Mouse (Mus musculus) myocyte (in vitro differentiated cells): ENCODE data around the gene Lrrc42. TPM values are rescaled to one million over a fixed set of nuclear protein-coding genes. Genes with fewer than 3 reads are reported as not detected.

Experiments used
- H3K27me3 ChIP-seq: one replicate; pipeline ENCODE4 v1.6.1; 2011; ENCODE audit not compliant: control insufficient read depth, insufficient read depth, insufficient read length
- H3K36me3 ChIP-seq: one replicate; pipeline ENCODE4 v1.6.1; 2011; ENCODE audit not compliant: control insufficient read depth, insufficient read depth
- H3K4me2 ChIP-seq: one replicate; pipeline ENCODE4 v1.6.1; 2011; ENCODE audit warnings: low read depth, control low read depth
- H3K4me3 ChIP-seq: one replicate; pipeline ENCODE4 v1.5.1; 2011; ENCODE audit warnings: mild to moderate bottlenecking, control low read depth, moderate library complexity
- H3K79me2 ChIP-seq: one replicate; pipeline ENCODE4 v1.6.1; 2011; ENCODE audit not compliant: control insufficient read depth, insufficient read depth
- H3ac ChIP-seq: one replicate; pipeline ENCODE4 v1.6.1; 2011; ENCODE audit not compliant: control insufficient read depth, insufficient read length
- CEBPB ChIP-seq: IDR thresholded peaks from 2 replicates; pipeline ENCODE4 v1.6.1; 2011; ENCODE audit warnings: mild to moderate bottlenecking, moderate library complexity; ENCODE audit not compliant: poor library complexity, insufficient read depth, severe bottlenecking
- E2F4 ChIP-seq: IDR thresholded peaks from one replicate; pipeline ENCODE4 v1.6.1; 2011; ENCODE audit warnings: mild to moderate bottlenecking, control low read depth, moderate library complexity; ENCODE audit not compliant: insufficient read depth
- MAX ChIP-seq: IDR thresholded peaks from one replicate; pipeline ENCODE4 v1.6.1; 2011; ENCODE audit warnings: low read depth, mild to moderate bottlenecking, control low read depth
- MYOD1 ChIP-seq, 3 experiments: IDR thresholded peaks; one replicate each; pipeline ENCODE4 v1.6.1; 2011; ENCODE audit warnings: control low read depth in 2 of 3, low read depth in 2 of 3, mild to moderate bottlenecking in 2 of 3, moderate library complexity in 1 of 3; ENCODE audit not compliant: insufficient read length in 2 of 3, control insufficient read depth in 1 of 3
- MYOG ChIP-seq, 3 experiments: IDR thresholded peaks; one replicate each; pipeline ENCODE4 v1.6.1; 2011; ENCODE audit warnings: control low read depth in 2 of 3, low read depth in 2 of 3, mild to moderate bottlenecking in 2 of 3; ENCODE audit not compliant: insufficient read length in 2 of 3, control insufficient read depth in 1 of 3, insufficient read depth in 1 of 3
- POLR2A ChIP-seq: IDR thresholded peaks from one replicate; pipeline ENCODE4 v1.6.1; 2011; ENCODE audit warnings: low read depth, mild to moderate bottlenecking, control low read depth, moderate library complexity; ENCODE audit not compliant: insufficient read length
- POLR2AphosphoS2 ChIP-seq: IDR thresholded peaks from one replicate; pipeline ENCODE4 v1.6.1; 2011; ENCODE audit warnings: low read depth, control low read depth; ENCODE audit not compliant: insufficient read length
- REST ChIP-seq: IDR thresholded peaks from one replicate; pipeline ENCODE4 v1.6.1; 2011; ENCODE audit warnings: mild to moderate bottlenecking, control low read depth, moderate library complexity; ENCODE audit not compliant: insufficient read depth, insufficient read length
- SRF ChIP-seq: IDR thresholded peaks from one replicate; pipeline ENCODE4 v1.6.1; 2011; ENCODE audit warnings: low read depth; ENCODE audit not compliant: control insufficient read depth, insufficient read length
- TCF12 ChIP-seq: IDR thresholded peaks from one replicate; pipeline ENCODE4 v1.6.1; 2011; ENCODE audit warnings: mild to moderate bottlenecking, control low read depth; ENCODE audit not compliant: poor library complexity, insufficient read depth, severe bottlenecking
- TCF3 ChIP-seq: IDR thresholded peaks from one replicate; pipeline ENCODE4 v1.6.1; 2011; ENCODE audit warnings: low read depth, control low read depth; ENCODE audit not compliant: insufficient read length
- USF1 ChIP-seq: IDR thresholded peaks from one replicate; pipeline ENCODE4 v1.6.1; 2011; ENCODE audit warnings: low read depth, mild to moderate bottlenecking, control low read depth, moderate library complexity
- polyA plus RNA-seq: library from polyadenylated mRNA; unstranded; fragments of >200 nt; fragmentation: generic; extraction: Trizol; gene quantifications from one replicate; pipeline ENCODE4 v1.2.1, GENCODE M21; 2012; ENCODE audit warnings: missing spikeins

The Lrrc42 gene
- polyA plus RNA-seq, 1 experiment: 31.2 TPM

- peaks cover 47% of the 10 kb centered on the region for H3K79me2 ChIP-seq
- no peaks in the 10 kb centered on the region for H3K27me3 ChIP-seq
- H3K4me3 ChIP-seq: no peak overlapping the region
- H3K4me2 ChIP-seq: no peak overlapping the region
- TF ChIP-seq TCF12 (no peak), REST (no peak), POLR2AphosphoS2 (no peak), SRF (no peak), POLR2A (no peak), CEBPB (no peak), MYOD1 (IDR thresholded peaks at IDR 0.05; ENCODE audit: control insufficient read depth in 1 of 3, insufficient read length in 2 of 3, low read depth in 2 of 3) (no peak), USF1 (no peak), MYOG (IDR thresholded peaks at IDR 0.05; ENCODE audit: control insufficient read depth in 1 of 3, insufficient read depth in 1 of 3, insufficient read length in 2 of 3, low read depth in 2 of 3) (no peak), MAX (no peak), E2F4 (no peak), TCF3 (no peak)
- H3ac ChIP-seq: no peak overlapping the region
- peaks cover 30% of the 10 kb centered on the region for H3K36me3 ChIP-seq
Measured at GRCm38 (mm10) chr4:107185703-107186102, 67.6 kb downstream of the Lrrc42 start.

Other genes with a start within 250 kb of the Lrrc42 start
- 87.5 TPM for gene Mrpl37, start 186.7 kb downstream of the Lrrc42 start, polyA plus RNA-seq
- 9.1 TPM for gene Cyb5rl, start 186.5 kb downstream of the Lrrc42 start, polyA plus RNA-seq
- not detected for gene Cdcp2, start 156.6 kb downstream of the Lrrc42 start, polyA plus RNA-seq
- 174 TPM for gene Tmem59, start 75.1 kb downstream of the Lrrc42 start, polyA plus RNA-seq
- gene Tceanc2, start 74.4 kb downstream of the Lrrc42 start, polyA plus RNA-seq: 20.7 TPM
- gene Ldlrad1, start 44.4 kb downstream of the Lrrc42 start, polyA plus RNA-seq: not detected
- gene Hspb11, start 61 bp upstream of the Lrrc42 start, polyA plus RNA-seq: 27.9 TPM
- gene Dio1, start 53.6 kb upstream of the Lrrc42 start, polyA plus RNA-seq: not detected
- gene Yipf1, start 60.8 kb upstream of the Lrrc42 start, polyA plus RNA-seq: 37.3 TPM
- gene Ndc1, start 114.3 kb upstream of the Lrrc42 start, polyA plus RNA-seq: 10.9 TPM
- gene Glis1, start 181.1 kb upstream of the Lrrc42 start, polyA plus RNA-seq: 0.35 TPM